Mouse (Mus musculus): ENCODE results near the gene Emcn. TPM values are rescaled to one million over a fixed set of nuclear protein-coding genes. Genes with fewer than 3 reads are reported as not detected.

Emcn gene
- polyA plus RNA-seq, 1 experiment = not detected

DNA sequence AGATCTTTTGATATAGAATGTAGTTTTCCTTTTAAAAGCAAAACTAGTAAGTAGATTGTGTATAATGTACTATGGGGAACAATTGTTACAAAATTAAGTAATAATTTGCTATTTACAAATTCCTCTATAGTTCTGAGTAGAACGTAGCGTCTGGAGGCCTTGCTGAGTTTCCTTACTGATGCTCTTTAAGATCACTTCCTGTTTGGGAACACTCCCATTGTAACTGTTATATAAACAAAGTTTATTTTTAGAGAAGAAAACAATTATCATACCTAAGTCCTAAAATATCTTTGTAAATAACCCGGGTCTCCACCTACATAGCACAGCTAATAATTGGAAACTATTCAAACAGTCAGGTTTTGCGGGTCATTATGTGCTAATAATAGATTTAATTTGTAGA lies 32.0 kb downstream of the Emcn start:
- no peak for TF ChIP-seq POLR2A (IDR thresholded peaks at IDR 0.05; ENCODE audit: borderline replicate concordance, low read depth, low read length)
- no peak for TF ChIP-seq CTCF (IDR thresholded peaks at IDR 0.05; ENCODE audit: low read depth, low read length)
- H3K4me3 ChIP-seq (ENCODE audit: insufficient read depth, low read length) = no peak overlapping the region
- H3K27ac ChIP-seq (ENCODE audit: insufficient read depth, low read depth, low read length) = no peak overlapping the region
- H3K4me1 ChIP-seq (ENCODE audit: control insufficient read depth, insufficient read depth, low read length) = no peaks in the 10 kb centered on the region

- H3K4me3 ChIP-seq (ENCODE audit: insufficient read depth, low read length) = no peak overlapping the region
- TF ChIP-seq CTCF (IDR thresholded peaks at IDR 0.05; ENCODE audit: low read depth, low read length) = no peak
- no peak for TF ChIP-seq POLR2A (IDR thresholded peaks at IDR 0.05; ENCODE audit: borderline replicate concordance, low read depth, low read length)
- H3K27ac ChIP-seq (ENCODE audit: insufficient read depth, low read depth, low read length) = no peak overlapping the region
- H3K4me1 ChIP-seq (ENCODE audit: control insufficient read depth, insufficient read depth, low read length) = no peaks in the 10 kb centered on the region
These were observed 41.4 kb downstream of the Emcn start for GRCm38 (mm10) chr3:137382311-137382710.

- Histone ChIP-seq H3K4me1 (ENCODE audit: control insufficient read depth, insufficient read depth, low read length) (no peaks in the 10 kb centered on the region), H3K4me3 (ENCODE audit: insufficient read depth, low read length) (no peak overlapping the region), H3K27ac (ENCODE audit: insufficient read depth, low read depth, low read length) (no peak overlapping the region)
- TF ChIP-seq POLR2A (IDR thresholded peaks at IDR 0.05; ENCODE audit: borderline replicate concordance, low read depth, low read length) (no peak), CTCF (IDR thresholded peaks at IDR 0.05; ENCODE audit: low read depth, low read length) (no peak)
These were observed 54.7 kb downstream of the Emcn start for GRCm38 (mm10) chr3:137395588-137395987.

DNA sequence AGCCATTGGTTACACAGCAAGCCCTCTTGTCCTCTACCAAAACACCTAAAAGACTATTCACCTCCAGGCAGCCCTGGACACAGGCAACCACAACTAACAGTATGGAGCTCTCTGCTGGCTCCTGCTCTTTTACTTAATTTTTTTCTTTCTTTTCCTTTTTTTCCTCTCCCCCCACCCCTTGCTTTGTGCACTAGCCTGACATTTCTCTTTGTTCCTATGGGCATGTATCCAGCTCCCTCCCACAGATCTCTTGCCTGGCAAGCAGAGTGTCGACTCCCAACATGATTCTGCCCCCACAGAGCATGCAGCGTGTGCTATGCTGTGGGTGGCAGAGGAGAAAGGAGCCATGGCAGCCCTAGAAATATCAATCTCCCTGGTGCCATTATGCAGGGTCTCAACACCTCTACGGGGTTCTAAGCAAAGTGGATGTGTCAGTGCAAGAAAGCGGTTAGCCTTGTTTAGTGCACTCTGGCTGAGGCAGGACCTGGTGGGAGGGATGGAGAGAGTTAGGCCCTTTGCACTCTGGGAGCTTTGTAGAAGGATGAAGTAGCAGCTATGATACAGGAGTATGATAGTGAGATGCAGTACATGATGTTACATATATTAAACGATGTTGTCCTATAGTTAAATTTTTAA lies 74.7 kb downstream of the Emcn start:
- H3K4me3 ChIP-seq (ENCODE audit: insufficient read depth, low read length) = no peak overlapping the region
- no peak for TF ChIP-seq CTCF (IDR thresholded peaks at IDR 0.05; ENCODE audit: low read depth, low read length)
- TF ChIP-seq POLR2A (IDR thresholded peaks at IDR 0.05; ENCODE audit: borderline replicate concordance, low read depth, low read length) = no peak
- H3K27ac ChIP-seq (ENCODE audit: insufficient read depth, low read depth, low read length) = no peak overlapping the region

DNA sequence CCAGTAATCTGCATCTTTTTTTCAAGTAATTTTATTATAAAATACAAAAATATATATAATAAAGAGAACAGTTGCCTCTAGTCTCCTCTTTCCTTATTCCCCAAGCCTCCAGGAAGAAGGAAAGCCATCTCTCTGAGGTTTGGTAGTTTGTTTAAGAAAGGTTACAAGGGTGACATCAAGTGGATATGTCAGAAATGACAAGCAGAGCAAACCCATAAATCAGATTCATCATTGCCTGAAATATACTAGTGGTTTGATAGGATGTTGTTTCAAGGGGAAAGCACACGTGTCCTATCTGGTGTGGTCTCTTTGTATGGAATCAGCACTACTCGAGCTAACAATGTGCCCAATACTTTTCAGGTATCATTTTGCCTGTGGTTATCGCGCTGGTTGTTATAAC lies 77.8 kb downstream of the Emcn start:
- no peaks in the 10 kb centered on the region for H3K4me1 ChIP-seq (ENCODE audit: control insufficient read depth, insufficient read depth, low read length)
- TF ChIP-seq CTCF (IDR thresholded peaks at IDR 0.05; ENCODE audit: low read depth, low read length) = no peak
- TF ChIP-seq POLR2A (IDR thresholded peaks at IDR 0.05; ENCODE audit: borderline replicate concordance, low read depth, low read length) = no peak
- no peak overlapping the region for H3K27ac ChIP-seq (ENCODE audit: insufficient read depth, low read depth, low read length)
- H3K4me3 ChIP-seq (ENCODE audit: insufficient read depth, low read length) = no peak overlapping the region

More for the DNA sequence above, 74.7 kb downstream of the Emcn start:
- H3K4me1 ChIP-seq (ENCODE audit: control insufficient read depth, insufficient read depth, low read length) = no peaks in the 10 kb centered on the region

GRCm38 (mm10) chr3:137429516-137429915 lies 88.6 kb downstream of the Emcn start:
- no peak overlapping the region for H3K4me3 ChIP-seq (ENCODE audit: insufficient read depth, low read length)
- TF ChIP-seq CTCF (IDR thresholded peaks at IDR 0.05; ENCODE audit: low read depth, low read length) (no peak), POLR2A (IDR thresholded peaks at IDR 0.05; ENCODE audit: borderline replicate concordance, low read depth, low read length) (no peak)
- no peak overlapping the region for H3K27ac ChIP-seq (ENCODE audit: insufficient read depth, low read depth, low read length)
- H3K4me1 ChIP-seq (ENCODE audit: control insufficient read depth, insufficient read depth, low read length) = no peaks in the 10 kb centered on the region

- Histone ChIP-seq H3K4me1 (ENCODE audit: control insufficient read depth, insufficient read depth, low read length) (no peaks in the 10 kb centered on the region), H3K4me3 (ENCODE audit: insufficient read depth, low read length) (no peak overlapping the region), H3K27ac (ENCODE audit: insufficient read depth, low read depth, low read length) (no peak overlapping the region)
- TF ChIP-seq CTCF (IDR thresholded peaks at IDR 0.05; ENCODE audit: low read depth, low read length) (no peak), POLR2A (IDR thresholded peaks at IDR 0.05; ENCODE audit: borderline replicate concordance, low read depth, low read length) (no peak)
These were observed 124.2 kb downstream of the Emcn start for GRCm38 (mm10) chr3:137464902-137465629.

DNA sequence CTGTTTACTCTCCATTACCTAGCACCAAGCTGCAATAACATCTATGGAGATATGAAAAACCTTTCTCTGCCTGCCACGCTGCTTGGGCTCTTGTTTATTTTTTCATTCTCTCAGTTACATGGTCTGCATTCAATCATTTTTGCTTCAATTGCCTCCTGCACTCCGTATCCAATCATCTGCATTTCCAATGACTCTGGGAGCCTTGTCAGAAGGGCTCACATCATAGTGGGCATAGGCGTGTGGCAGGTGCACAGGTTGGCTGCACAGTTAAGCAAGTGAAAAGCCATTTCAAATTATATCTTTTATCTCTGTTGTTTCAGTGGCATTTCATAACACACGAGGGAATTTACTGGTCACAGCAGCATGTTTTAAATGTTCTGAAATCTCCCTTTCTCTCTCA lies 125.1 kb downstream of the Emcn start:
- Histone ChIP-seq H3K4me1 (ENCODE audit: control insufficient read depth, insufficient read depth, low read length) (no peaks in the 10 kb centered on the region), H3K27ac (ENCODE audit: insufficient read depth, low read depth, low read length) (no peak overlapping the region), H3K4me3 (ENCODE audit: insufficient read depth, low read length) (no peak overlapping the region)
- no peak for TF ChIP-seq POLR2A (IDR thresholded peaks at IDR 0.05; ENCODE audit: borderline replicate concordance, low read depth, low read length)
- no peak for TF ChIP-seq CTCF (IDR thresholded peaks at IDR 0.05; ENCODE audit: low read depth, low read length)

DNA sequence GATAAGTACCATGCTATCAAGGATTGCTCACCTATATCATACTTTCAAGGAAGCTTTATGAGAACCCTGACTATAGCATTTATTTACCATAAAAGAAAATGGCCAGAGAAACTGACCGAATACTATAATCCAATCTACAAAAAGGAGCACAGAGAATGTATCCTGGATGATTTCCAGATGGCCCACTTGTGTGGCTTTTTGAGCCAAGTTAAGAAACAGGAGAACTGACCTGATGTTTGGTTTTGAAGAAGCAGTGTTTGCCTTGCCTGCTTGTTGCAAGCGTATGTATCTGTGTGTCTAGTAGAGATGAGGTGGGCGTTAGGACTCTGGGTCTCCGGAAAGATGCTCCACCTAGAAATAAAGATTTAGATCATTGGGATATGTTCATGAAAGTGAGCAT lies 125.9 kb downstream of the Emcn start:
- Histone ChIP-seq H3K27ac (ENCODE audit: insufficient read depth, low read depth, low read length) (no peak overlapping the region), H3K4me3 (ENCODE audit: insufficient read depth, low read length) (no peak overlapping the region), H3K4me1 (ENCODE audit: control insufficient read depth, insufficient read depth, low read length) (no peaks in the 10 kb centered on the region)
- no peak for TF ChIP-seq POLR2A (IDR thresholded peaks at IDR 0.05; ENCODE audit: borderline replicate concordance, low read depth, low read length)
- no peak for TF ChIP-seq CTCF (IDR thresholded peaks at IDR 0.05; ENCODE audit: low read depth, low read length)

DNA sequence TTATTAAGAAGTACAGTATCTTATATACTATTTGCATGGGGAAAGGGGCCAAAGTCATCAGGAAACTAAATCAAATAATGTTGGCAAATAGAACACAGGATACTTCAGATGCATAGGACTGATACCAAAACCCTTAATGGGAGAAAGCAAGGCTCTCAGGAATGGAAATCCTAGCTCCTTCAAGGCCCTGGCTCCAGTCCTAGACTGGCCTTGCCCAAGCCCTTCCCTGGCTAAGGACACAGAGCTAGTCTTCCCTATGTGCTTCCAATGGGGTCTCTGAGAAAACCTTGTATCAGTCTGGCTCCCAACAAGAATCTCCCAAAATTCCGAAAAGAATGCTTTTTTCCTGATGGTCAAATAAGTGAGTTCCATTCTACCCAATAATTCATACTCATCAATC lies 126.5 kb downstream of the Emcn start:
- no peaks in the 10 kb centered on the region for H3K4me1 ChIP-seq (ENCODE audit: control insufficient read depth, insufficient read depth, low read length)
- no peak overlapping the region for H3K4me3 ChIP-seq (ENCODE audit: insufficient read depth, low read length)
- TF ChIP-seq POLR2A (IDR thresholded peaks at IDR 0.05; ENCODE audit: borderline replicate concordance, low read depth, low read length) (no peak), CTCF (IDR thresholded peaks at IDR 0.05; ENCODE audit: low read depth, low read length) (no peak)
- no peak overlapping the region for H3K27ac ChIP-seq (ENCODE audit: insufficient read depth, low read depth, low read length)

Measured in bone marrow macrophage, adult 2 months (primary cell).